Mouse (Mus musculus): Measurements from ENCODE around the gene 4930562C15Rik.

The 4930562C15Rik gene

GRCm38 (mm10) chr16:4894201-4894908 is 59.1 kb downstream of the 4930562C15Rik start:
- DNase-seq = no peak

- DNase-seq = peak; percentile 92
Observed at GRCm38 (mm10) chr16:4896249-4897027, 61.2 kb downstream of the 4930562C15Rik start.

- no peak for DNase-seq
Observed at GRCm38 (mm10) chr16:4897146-4897730, 62.0 kb downstream of the 4930562C15Rik start.

- no peak for DNase-seq
Observed at GRCm38 (mm10) chr16:4898881-4899280, 63.7 kb downstream of the 4930562C15Rik start.

GRCm38 (mm10) chr16:4899711-4900110 is 64.5 kb downstream of the 4930562C15Rik start:
- DNase-seq = no peak

- peak; percentile 74 for DNase-seq
Observed at GRCm38 (mm10) chr16:4901167-4901566, 66.0 kb downstream of the 4930562C15Rik start.

GRCm38 (mm10) chr16:4902390-4902789 is 67.2 kb downstream of the 4930562C15Rik start:
- DNase-seq = no peak

- no peak for DNase-seq
Observed at GRCm38 (mm10) chr16:4903491-4904102, 68.4 kb downstream of the 4930562C15Rik start.

GRCm38 (mm10) chr16:4904878-4905277 is 69.7 kb downstream of the 4930562C15Rik start:
- DNase-seq = no peak

- DNase-seq = no peak
Observed at GRCm38 (mm10) chr16:4905591-4905990, 70.4 kb downstream of the 4930562C15Rik start.

- no peak for DNase-seq
Observed at GRCm38 (mm10) chr16:4906559-4906958, 71.3 kb downstream of the 4930562C15Rik start.

GRCm38 (mm10) chr16:4907386-4907785 is 72.2 kb downstream of the 4930562C15Rik start:
- DNase-seq = peak; percentile 46

- DNase-seq = no peak
Observed at GRCm38 (mm10) chr16:4907972-4908371, 72.8 kb downstream of the 4930562C15Rik start.

- no peak for DNase-seq
Observed at GRCm38 (mm10) chr16:4909745-4910144, 74.5 kb downstream of the 4930562C15Rik start.

- no peak for DNase-seq
Observed at GRCm38 (mm10) chr16:4910758-4911157, 75.5 kb downstream of the 4930562C15Rik start.

GRCm38 (mm10) chr16:4912074-4912648 is 76.9 kb downstream of the 4930562C15Rik start:
- DNase-seq = no peak

GRCm38 (mm10) chr16:4912907-4913782 is 77.9 kb downstream of the 4930562C15Rik start:
- DNase-seq = no peak

- DNase-seq = peak; percentile 87
Observed at GRCm38 (mm10) chr16:4913783-4914735, 78.8 kb downstream of the 4930562C15Rik start.

- DNase-seq = no peak
Observed at GRCm38 (mm10) chr16:4915931-4916330, 80.7 kb downstream of the 4930562C15Rik start.

- no peak for DNase-seq
Observed at GRCm38 (mm10) chr16:4916608-4917007, 81.4 kb downstream of the 4930562C15Rik start.

Data from kidney, adult 11 months (tissue).